Mouse (Mus musculus) thymus, adult 2 months (tissue): ENCODE measurements at regions not wholly inside any gene's neighbourhood (a gene's known extent, or its start where the extent isn't known, plus 50 kb on each side); places are given as distances from the start of the nearest gene placed in this dataset.

Experiments
- CTCF ChIP-seq: fragments of 200-500 bp; IDR thresholded peaks from 2 replicates; pipeline ENCODE4 v1.5.1; 2012; ENCODE audit warnings: mild to moderate bottlenecking, control low read depth, low read length, moderate library complexity, borderline replicate concordance; ENCODE audit not compliant: control insufficient read depth, poor library complexity, insufficient read depth; ENCODE audit errors: extremely low read depth
- POLR2A ChIP-seq: fragments of 200-500 bp; IDR thresholded peaks from 2 replicates; pipeline ENCODE4 v1.6.1; 2012; ENCODE audit warnings: mild to moderate bottlenecking, low read length, control low read depth, moderate library complexity; ENCODE audit not compliant: control insufficient read depth, poor library complexity, insufficient read depth; ENCODE audit errors: extremely low read depth

DNA sequence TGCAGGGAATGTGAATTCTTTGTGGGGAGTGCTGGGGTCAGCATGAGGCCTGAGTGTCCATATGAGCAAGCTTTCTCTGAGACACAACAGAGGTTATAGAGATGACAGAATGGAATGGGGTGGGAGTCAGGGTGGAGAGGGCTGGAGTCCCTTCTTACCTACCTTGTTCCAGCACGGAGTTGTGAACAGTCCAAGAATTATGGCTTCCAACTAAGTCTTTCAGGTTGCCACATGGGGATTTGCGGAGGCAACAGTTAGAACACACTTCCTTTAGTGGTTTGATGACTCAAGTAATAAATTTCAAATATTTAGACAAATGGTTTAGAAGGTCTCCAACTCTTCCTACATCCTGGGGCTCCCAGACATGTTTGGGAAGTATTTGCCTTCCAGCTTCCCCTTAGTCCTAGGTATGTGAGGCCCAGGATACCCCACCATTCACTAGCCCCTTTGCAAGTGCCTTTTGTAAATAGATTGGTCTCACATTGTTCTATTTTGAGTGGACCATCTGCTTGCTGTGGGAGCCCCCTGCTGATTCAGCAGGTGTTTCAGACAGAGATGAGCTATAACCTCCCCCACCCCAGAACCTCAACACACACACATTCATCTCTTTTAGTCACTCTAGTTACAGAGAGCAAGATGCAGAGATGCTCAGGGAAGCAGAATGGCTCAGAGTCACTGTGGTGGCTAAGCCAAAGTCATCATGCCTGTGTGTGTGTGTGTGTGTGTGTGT is 55.1 kb upstream of the Spon1 start:
- TF ChIP-seq CTCF (no peak), POLR2A (no peak)
